Mouse (Mus musculus) spleen, postnatal 14 days (tissue): Measurements from ENCODE around the gene Rap2c.

Experiments used
- DNase-seq, 2 experiments: peaks; one replicate each; pipeline ENCODE4 v3.0.0; 2021 to 2022; ENCODE audit warnings: low spot score in 2 of 2

Gene Rap2c

DNA sequence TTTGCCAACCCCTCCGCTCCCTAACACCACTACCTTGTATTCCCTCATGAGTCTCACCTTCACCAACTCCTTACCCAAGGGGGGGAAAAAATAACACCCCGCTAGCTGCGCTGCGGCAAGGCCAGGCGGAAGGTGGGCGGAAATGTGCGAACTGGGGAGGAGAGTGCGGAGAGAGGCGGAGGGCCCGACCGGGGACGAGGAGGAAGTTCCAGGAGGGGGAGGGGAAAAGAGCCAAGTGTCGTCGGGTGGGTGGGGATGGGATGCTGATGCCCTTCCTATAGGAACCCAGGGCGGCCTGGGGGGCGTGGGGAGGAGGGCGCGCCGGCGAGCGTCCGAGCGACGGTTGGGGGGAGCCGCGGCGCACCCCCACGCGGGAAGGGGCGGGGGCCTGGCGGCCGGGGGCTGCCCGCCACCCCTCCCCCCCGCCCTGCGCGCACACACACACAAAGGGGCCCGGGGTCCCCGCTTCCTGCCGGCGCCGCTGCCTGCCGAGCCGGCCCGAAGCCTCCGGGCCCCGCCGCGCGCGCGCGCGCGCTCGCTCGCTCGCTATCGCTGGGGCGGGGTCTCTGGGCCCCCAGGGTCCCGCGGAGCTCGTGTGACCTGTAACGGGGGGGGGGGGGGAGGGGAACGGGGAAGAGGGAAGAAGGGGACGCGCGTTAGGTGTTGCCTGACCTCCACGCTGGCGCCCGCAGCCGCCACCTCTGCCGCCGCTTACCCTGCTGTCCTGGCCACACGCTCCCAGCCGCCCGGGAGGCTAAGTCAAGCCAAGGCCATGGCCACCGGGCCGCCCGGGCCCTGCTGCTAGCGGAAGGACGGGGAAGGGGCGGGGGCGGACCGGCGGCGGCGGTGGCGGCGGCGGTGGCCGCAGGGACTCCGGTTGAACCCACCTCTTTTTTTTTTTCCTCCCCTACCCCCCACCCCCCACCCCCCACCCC lies at the start of gene Rap2c:
TSS of gene Rap2c (minus strand) at position 168 of the 935 bp plus-strand sequence.
- peak; percentile 29 to 46 for DNase-seq

DNA sequence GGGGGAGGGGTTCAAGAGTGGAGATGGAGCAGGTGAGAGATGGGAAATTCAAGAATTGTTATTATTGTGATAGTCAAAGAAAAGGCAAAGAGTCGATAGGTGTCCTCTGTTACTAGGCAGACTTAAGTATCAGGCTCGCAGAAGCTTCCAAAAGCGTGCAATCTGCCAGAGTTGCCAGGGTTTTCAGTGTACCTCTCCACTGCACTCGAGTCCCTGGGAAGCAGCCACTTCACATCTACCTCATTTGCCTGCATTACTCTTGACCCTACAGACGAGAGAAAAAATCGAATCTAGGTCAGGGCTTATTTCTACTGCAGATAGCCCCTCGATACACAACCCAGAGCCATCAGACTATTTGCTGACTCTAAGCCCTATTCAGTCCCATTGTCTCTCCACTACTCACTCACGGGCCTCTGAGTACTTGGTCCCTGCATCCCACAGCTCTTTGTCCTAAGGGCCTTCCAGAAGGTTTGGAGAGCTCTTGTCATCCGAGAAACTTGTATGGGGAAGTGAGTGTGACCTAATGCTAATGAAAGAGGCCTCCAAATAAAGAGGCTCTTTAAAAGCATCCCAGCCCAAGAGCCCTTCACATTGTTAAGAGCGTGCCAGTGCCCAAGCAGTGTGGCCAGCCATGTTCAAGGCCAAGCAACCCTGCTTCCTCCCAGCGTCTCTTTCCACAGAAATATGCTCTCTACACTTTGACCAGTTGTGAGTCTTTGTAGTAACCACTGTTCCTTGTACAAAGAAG lies 48.9 kb upstream of the Rap2c start:
- DNase-seq, result no peak

DNA sequence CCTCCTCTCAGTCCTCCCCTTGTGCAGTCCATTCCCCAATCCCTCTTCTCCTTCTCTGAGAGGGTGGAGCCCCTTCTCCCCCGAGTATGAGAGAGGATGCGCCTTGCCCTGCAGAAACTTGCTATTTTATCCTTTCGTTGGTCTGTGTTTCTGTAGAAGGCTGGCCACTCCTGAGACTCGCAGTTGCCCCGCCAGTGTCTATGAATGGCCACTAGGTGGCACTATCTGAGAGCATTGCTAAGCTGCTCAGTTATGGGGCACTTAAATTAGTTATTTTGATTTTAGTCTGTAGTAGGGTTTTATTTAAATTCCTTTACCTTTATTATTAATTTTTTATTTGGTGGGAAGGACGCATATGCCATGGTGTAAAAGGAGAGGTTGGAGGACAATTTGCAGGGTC lies 48.0 kb upstream of the Rap2c start:
- peak in 1 of 2 experiments; percentile 33 for DNase-seq

DNA sequence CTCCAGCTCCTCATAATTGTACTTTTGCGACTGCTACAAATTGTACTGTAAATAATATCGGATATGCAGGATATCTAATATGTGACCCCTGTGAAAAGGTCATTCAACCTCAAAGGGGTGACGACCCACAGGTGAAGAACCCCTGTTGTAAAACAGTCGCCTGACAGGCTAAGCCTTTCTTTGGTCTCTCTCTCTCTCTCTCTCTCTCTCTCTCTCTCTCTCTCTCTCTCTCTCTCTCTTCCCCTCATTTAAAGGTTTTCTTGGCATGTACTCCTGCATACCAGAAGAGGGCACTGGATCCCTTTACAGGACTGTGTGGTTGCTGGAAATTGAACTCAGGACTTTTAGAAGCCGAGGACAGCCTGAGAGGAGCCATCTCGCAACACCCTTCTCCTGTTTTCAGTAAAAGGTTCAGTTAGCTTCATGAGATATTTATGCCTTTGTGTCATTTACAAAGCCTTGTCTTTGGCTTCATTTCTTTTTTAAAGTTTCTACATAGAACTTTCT lies 47.4 kb upstream of the Rap2c start:
- DNase-seq, result no peak

DNA sequence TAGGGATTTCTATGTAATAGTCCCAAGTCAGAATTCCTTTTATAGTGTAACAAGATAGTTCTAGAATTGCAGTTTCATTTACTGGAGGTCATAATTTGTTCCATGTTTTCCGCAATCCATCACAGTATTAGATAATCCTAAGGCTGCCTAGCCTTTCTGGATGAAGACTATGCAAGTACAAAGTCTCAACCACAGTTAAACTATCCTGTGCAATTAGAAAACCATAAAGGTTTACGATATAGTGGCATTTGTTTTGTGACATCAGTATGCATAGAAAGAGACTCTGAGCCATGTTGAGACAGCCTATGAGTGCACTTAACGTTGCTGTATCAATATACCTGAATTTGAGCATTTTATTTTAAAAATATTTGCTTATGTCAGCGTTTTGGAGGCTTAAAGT lies 42.4 kb upstream of the Rap2c start:
- DNase-seq, result no peak

DNA sequence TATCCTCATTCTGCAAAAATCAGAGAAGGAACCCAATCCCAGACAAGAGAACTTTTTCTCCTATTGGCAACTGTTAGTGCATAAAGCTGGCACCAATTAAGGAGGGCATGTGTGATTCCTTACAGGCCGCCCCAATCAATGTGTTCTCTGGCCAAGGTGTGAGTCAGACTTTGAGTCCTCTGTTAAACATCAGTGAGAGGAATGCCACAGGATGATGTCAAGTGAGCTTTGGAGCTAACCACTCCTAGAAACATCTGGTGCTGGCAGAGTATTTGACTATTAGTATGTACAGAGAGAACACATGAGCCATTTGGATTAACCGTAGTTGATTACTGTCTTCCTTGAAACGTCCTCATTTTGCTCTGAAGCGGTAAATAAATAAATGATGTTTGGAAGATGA lies 40.9 kb upstream of the Rap2c start:
- no peak for DNase-seq

DNA sequence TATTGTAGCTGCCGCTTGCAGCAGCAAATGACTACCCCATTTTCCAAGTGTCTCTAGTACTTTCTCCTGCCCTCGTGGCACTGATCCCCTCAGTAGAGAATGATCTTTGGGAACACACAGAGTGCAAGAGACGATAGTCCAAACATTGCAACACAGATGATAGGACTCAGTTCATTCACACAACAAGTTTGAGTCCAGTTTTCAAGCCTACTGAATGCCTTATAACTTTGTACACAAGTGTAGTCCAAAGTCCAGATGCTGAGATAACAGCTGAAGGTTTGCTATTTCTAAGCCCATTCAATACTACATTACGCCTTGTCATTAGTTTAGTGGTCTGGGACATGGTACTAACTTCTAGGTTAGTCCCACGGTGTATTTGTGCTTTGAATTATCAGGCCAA lies 40.5 kb upstream of the Rap2c start:
- no peak for DNase-seq

DNA sequence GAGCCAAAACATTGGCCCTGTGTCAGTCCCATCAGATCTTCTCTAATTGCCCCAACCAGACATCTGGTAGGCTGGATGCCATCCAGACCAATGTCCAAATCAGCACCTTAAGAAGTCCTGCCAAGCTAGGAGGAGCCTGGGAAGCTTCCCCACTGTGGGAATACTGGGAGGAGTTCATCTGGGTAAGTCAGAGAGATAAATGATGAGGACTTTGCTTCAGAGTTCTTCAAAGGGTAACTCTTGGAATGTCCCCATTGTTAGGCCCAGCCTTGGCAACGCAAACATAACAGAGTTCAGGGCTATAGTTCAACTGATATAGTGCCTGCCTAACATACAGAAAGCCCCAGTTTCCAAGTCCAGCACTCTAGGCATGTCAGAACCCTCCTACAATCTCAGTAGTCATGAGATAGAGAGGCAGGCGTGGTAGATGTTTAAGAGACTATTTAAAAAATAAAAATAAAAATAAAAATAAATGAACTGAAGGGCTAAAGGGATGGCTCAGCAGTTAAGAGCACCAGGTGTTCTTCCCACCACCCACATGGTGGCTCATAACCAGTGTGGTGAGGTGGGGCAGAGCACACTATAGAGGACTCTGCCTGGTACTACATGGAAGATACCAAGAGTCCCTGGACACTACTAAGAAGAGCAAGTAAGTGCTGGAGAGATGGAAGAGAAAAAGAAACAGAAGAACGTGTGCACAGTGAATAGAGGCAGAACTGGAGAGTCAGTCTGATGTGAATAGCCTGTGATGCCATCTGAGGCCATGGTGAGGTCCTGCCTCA lies 34.1 kb upstream of the Rap2c start:
- DNase-seq, result no peak

DNA sequence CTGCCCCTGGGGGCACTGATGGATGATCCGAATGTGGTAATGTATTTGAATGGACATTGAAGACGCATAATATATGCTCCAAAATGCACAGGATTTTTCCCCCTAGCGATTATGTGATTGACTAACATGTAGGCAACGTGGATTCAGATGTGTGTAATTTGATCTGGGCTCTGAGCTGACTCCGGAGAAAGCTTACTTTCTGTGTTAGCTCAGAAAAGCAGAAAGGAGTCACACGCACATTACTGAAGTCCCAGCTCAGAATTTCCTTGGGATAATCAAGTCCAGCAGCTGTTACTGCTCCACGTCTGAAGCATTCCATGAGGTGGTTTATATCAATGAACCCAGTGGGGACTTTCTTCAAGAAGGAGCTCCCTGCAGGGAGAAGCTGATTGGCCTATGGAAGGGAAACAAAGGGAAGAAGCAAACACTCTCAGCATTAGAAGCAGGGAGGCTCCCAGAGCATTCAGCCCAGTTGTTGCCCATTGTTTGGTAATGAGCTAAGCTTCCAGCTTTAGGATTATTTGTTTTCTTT lies 17.9 kb upstream of the Rap2c start:
- no peak for DNase-seq

DNA sequence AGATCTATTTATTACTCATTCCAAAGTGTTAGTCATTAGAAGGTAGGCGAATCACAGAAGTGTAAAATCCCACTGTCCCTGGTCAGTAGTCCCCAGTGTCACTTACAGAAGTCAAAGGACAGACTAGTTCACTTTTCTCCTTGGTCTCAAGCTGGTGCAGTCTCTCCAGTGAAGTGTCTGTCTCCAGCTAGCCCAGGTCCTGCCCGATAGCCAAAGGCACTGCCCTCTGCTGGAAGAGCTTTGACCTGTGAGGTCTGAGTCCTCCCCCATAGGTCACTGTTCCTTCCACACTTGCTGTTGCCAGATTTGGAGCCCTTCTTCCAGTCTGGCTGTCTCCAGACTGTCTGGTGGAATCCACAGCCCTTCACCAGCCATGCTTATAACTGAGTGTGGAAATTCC lies 2.1 kb upstream of the Rap2c start:
- DNase-seq, result peak; percentile 7 to 43

DNA sequence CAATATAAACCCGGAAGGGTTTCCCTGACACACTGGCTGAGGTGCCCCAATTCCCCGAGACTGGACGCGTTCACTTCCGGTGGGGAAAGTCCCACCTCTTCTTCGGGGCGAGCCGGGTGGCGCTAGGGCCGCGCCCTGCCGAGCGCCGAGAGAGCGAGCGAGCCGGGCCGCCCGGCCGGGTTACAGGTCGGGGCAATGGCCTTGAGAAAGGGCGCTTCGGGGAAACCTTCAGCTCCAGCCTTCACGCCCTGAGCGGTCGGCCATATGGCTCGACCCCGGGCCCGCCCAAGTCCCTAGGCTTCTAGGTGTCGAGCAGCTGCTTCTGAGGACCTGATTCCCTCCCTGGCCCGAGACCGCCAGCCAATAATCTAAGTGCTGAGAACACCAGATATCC lies 965 bp upstream of the Rap2c start:
- peak; percentile 53 to 64 for DNase-seq

DNA sequence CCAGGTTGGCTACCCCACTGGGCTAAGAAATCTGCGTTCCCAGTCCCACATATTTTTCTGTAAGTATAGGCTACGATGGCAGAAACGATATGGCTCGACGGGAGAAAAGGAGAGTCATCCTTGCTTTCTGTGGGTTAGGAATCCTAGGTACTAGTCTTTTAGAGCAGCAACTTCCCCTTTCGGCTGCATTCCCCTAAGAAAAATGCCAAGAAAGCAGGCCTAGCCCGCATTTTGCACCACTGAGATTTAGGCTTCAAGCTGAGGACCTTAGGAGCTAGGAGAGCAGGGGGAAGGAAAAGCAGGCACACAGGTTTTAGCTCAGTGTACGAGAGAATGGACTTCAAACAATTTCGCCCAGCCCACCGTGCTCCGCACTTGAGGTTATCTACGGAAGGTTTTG lies 892 bp downstream of the Rap2c start:
- DNase-seq, result no peak

DNA sequence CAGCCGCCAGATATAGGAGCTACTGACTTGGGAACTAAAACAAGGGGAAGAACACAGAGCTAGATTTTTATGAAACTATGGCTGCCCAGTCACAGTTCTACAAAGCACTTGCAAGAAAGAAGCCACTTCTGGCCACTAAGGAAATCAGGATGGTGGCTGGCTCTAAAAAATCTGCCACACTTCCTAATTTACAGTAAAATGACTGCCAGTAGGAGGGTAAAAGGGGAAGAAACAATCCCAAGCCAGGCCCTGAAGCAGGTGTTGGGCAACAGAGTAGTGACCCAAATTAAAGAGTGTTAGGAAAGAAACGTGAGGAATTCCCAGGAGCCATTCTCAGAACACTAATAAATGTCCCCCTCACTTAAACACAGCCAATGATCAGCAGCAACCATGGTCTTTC lies 5.5 kb downstream of the Rap2c start:
- no peak for DNase-seq

DNA sequence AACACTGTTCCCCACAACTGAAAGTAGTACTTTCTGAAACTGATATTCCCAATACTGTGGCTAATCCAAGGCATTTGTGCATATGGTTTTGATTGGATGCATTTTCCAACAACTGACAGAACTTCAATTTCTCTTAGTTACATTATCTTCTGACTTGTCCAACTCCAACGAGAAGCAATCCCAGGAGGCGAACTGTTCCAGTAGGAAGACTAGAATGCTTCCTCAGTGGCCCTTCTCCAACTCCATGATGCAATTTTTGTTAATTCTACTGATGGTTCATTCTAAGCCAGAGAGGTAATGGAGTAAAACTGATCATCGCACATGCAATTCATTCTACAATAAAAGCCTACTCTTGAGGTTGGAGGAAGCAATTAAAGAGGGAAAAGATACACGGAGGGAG lies 7.5 kb downstream of the Rap2c start:
- DNase-seq, result no peak

DNA sequence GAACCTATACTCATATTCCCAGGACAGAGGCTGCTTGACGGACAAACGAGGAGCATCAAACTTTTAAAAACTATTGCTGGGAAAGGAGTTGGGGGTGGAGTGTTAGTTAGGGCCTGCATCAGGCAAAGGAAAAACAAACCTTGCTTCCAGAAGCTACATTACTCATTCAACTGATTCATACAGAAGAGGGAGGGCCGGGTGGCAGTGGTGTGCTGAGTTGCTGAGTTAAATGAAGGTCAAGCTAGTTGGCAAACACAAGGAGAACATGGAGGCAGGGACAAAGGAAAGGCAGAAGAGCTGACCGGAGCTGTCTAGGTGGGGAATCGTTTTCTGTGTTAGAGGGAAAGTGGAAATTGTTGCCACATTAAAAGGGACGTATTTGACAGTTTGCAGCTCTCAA lies 17.0 kb downstream of the Rap2c start:
- no peak for DNase-seq

DNA sequence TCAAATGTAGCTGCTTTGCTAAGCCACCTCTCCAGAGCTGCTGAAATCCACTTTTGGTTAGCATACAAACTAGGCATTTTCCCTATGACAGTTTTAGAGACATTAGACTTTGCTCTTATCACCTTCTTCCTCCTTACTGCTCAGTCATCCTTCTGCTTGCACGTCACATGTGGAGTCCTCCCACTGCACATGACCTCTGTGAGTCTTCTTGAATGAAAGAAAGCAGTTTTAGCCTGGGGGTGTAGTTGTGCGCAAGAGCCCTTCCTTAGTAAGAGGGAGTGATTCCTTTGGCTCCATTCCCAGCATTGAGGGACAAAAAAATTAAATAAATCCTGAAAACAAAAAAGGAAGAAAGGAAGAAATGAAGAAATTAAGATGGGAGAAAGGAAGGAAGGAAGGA lies 22.5 kb downstream of the Rap2c start:
- DNase-seq, result no peak

DNA sequence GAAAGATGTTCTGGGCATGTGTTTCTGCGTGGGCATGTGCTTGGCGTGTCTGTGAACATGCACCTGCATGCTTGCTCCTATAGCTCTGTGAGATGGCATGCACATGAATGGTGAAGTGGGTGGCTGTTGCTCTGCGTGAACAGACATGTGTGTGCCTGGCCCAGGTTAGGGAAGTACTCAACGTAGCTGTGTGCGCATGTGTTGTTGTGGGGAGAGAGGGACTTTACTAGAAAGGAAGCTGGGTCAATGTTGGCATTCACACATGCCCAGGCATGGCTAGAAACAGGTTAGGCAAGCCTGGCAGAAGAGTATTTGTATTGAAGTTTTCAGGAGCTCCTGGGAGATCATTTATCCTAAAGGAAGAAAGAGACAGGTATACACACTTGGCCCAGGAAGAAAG lies 26.5 kb downstream of the Rap2c start:
- no peak for DNase-seq

DNA sequence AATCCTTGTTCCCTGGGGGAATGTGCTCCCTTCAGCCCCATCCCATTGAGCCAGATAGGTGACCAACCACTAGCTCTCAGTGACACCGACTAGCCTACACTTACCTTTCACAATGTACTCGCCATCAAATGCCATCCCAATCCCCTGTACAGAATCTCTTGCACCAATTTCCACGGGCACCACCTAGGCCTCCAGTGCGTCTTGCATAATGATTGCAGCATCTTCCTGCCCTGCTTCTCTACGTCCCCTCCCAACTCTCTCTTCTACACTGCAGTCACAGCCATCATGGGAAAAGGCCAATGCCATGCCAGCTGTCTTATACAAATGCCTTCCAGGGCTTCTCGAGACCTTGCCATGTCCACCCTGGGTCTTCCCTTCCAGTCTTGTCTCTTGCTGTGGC lies 27.9 kb downstream of the Rap2c start:
- no peak for DNase-seq

DNA sequence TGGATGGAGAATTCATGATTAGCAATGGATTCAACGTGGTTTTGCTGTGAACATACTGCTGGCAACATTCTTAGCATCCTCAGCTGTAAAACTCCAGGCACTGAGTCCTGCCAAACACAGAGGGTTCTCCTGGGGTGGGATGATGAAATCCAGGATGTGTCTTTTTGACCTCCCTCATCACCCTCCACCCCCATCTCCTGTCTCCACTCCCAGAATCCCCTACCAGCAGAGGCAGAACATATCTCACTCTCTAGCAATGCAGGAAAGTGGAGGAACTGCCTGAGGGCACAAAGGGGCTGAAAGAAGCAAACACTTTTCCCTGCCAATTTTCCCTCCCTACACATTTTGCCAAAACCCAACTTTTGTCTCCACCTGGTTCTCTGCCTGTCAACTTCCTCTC lies 29.2 kb downstream of the Rap2c start:
- DNase-seq, result no peak

DNA sequence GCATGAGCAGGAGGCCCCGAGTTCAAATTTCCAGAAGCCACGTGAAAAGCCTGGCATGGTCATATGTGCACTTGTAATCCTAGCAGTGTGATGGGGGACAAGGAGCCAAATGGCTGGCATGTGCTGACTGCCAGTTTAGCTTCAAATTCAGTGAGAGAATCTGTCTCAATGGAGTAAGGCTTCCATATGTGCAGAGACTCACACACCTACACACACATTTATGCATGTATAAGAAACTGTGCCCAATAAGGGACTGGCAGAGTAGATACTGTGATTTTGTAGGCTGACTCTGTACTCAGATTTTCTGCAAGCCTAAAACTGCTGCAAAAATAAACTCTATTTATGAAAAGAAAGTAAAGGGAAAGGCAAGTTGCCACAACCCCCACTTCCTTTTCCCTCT lies 39.4 kb downstream of the Rap2c start:
- DNase-seq, result no peak

DNA sequence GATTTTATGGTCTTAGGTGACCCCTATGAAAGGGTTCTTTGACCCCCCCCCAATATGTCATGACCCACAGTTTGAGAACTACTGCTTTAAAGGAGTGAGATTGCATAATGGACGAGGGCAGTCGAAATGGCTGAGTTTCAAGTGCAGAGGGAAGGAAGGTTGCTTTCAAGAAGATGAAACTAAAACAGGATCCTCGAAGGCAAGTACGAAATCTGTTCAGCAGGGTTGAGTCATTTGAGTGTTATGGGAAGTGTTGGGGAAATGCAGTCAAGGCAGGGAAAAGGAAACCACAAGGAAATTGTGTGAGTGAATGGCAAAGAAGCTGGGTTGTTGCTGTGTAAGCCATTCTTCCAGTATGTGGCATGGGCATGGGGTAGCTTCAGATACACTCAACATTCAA lies 45.7 kb downstream of the Rap2c start:
- DNase-seq, result no peak

DNA sequence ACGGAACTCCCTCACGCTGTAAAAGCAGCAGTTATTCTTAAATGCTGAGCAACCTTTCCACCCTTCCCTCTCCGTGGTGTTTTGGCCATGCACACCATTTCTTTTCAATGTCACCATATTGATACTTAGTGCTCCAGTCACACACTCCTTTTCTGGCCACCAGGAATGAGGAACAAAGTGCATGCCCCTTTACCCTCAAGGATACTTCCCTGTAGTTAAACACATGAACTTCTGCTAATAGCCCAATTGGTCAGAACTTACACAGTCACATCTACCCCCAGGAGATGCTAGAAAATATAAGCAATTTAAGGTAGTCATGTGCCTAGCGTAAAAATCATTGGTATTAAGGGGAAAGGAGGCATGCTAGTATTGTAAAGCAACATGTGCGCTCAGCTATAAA lies 47.9 kb downstream of the Rap2c start:
- DNase-seq, result no peak
